Mouse (Mus musculus): ENCODE data around the gene Arfgap2.

GRCm38 (mm10) chr2:91268706-91269105 lies 3.9 kb downstream of the Arfgap2 start:
- TF ChIP-seq POLR2A (IDR thresholded peaks at IDR 0.05; ENCODE audit: control insufficient read depth, low read depth, low read length) (no peak), CTCF (IDR thresholded peaks at IDR 0.05; ENCODE audit: control insufficient read depth, insufficient read depth, insufficient replicate concordance, low read depth, low read length) (no peak)

Data from testis, adult 2 months (tissue).